Mouse (Mus musculus) gastrocnemius, adult 18-20 months (tissue): ENCODE results near the gene Clca1. TPM values are rescaled to one million over a fixed set of nuclear protein-coding genes. Genes with fewer than 3 reads are reported as not detected.

Experiments used
- total RNA-seq, 2 experiments: library from RNA; stranded (reverse); gene quantifications; 2 replicates each; pipeline ENCODE4 v1.2.3; 2021

Clca1 gene
- total RNA-seq, 2 experiments from 2014 or later = not detected

Other genes starting within 250 kb of the Clca1 start
- gene Clca3a2, start 213.3 kb downstream of the Clca1 start, total RNA-seq = not detected
- gene Clca3b, start 183.4 kb downstream of the Clca1 start, total RNA-seq = not detected
- not detected for gene Clca4b, start 100.2 kb downstream of the Clca1 start, total RNA-seq
- gene Clca4a, start 57.7 kb downstream of the Clca1 start, total RNA-seq = under 1 TPM in 1 of 2 experiments, not detected in 1; 0.09 TPM
- under 1 TPM in 1 of 2 experiments, not detected in 1; 0.09 TPM for gene Clca2, start 66.7 kb upstream of the Clca1 start, total RNA-seq
- 1 to 10 TPM; 8.4 to 9.5 TPM for gene Odf2l, start 85.8 kb upstream of the Clca1 start, total RNA-seq